Mouse (Mus musculus): ENCODE data around the gene Atp13a3. TPM values are rescaled to one million over a fixed set of nuclear protein-coding genes. Genes with fewer than 3 reads are reported as not detected.
A peak's percentile ranks its signal among the peaks of the same experiment; 100 is the strongest.

The Atp13a3 gene
- total RNA-seq, 2 experiments from 2014 or later = 66.2 to 67.3 TPM

DNA sequence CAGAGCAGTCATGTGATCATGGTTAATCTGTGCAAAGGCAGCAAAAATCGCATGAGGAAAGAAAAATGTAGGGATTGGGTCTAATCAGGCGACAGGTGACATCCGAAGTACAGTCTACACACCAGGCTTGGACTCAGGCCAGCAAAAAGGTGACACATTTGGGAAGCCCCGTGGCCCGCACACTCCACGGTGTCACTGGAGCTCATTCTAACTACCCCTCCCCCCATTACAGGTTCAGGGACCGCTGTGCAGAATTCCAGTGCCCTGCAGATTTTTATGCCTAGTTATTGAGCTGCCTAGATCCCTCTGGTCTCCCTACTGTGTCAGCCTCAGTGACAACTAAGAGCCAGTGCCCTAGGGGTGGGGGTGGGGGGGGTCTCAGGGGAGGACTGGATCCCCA, 108.3 kb downstream of the Atp13a3 start:
- DNase-seq (ENCODE audit: low spot score in 2 of 2) = no peak
- intact Hi-C loops (cut with DNase I) = no loop called here

DNA sequence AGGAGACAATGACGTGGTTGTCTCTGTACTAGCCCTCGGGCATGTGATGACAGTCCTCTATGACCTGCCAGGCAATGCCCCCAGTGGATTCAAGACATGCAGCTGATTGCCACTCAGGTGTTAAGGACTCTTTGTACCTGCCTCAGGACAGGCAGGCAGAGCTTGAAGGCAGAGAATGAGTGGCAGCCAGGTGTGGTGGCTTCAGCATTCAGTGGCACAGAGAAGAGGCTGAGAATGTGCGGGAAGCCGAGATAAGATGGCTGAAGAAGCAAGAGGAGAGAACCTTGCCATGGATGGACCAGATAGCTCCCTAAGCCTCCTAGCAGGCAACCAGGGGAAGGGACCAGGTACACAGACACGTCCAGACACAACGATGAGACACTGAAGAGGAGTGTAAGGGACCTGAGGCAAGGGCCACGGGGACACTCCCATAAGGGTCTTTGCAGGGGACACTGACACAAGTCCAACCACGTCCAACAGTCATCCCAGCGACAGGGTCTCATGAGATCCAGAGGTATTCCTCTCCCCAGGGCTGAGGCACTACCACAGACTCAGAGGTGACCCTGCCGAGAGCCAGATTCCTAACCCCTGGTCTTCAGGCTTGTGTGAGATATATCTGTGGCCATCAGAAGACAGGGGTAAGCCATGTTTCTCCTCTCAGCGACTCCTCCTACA, 109.0 kb downstream of the Atp13a3 start:
- intact Hi-C loops (cut with DNase I) = no loop called here

DNA sequence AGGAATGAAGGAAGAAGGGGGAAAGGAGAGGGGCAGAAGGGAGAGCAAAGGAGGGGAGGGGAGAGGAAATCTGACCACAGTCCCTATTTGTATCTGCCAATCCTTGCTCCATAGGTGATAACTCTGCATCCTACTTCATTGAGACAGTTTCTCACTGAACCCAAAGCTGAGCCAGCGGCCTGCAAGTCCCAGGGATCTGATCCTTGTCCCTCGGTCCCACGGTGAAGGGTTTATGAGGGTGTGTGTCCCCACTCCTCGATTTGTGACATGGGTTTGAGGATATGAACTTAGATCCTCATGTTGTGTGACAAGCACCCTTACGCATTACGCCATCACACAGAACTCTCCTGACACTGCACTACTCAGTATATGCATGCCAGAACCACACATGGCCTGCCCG, 110.7 kb downstream of the Atp13a3 start:
- no peak for DNase-seq (ENCODE audit: low spot score in 2 of 2)
- intact Hi-C loops (cut with DNase I) = no loop called here

More for the DNA sequence above, 109.0 kb downstream of the Atp13a3 start:
- DNase-seq (ENCODE audit: low spot score in 2 of 2) = no peak

DNA sequence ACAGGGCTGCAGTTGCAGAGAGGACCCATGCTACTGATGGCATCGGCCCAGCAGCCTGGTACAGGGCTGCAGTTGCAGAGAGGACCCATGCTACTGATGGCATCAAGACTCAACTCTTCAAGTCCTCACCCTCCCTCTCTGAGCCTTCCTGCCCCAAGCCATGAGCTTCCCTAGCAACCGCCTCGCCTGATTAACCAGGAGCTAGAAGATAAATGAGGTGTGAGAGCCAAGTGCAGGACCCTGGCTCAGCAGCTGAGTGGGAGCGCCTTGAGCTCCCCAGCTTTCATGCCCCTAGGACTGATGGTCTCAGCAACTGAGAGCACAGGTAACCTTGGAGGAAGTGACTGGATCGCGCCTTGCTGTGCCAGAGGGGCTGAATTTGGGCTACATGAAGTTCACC, 115.3 kb downstream of the Atp13a3 start:
- intact Hi-C loops (cut with DNase I) = no loop called here

DNA sequence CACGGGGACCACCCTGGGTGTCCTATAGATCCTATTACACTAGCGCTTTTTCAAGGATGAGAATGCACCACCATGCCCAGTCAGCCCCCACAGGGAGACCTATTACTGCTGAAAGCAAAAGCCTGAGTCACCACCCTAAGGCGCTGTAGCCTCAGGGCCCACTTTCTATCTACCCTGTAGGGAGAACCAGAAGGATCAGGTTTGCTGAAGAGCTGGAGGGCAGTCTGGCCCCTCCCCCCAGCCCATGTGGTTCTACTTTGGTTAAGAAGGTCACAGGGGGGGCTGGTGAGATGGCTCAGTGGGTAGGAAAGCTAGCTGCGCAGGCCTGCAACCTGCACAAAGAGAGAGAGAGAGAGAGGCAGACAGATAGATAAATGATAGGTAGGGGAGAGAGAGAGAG, 120.1 kb downstream of the Atp13a3 start:
- intact Hi-C loops (cut with DNase I) = no loop called here

More for the DNA sequence above, 115.3 kb downstream of the Atp13a3 start:
- no peak for DNase-seq (ENCODE audit: low spot score in 2 of 2)

DNA sequence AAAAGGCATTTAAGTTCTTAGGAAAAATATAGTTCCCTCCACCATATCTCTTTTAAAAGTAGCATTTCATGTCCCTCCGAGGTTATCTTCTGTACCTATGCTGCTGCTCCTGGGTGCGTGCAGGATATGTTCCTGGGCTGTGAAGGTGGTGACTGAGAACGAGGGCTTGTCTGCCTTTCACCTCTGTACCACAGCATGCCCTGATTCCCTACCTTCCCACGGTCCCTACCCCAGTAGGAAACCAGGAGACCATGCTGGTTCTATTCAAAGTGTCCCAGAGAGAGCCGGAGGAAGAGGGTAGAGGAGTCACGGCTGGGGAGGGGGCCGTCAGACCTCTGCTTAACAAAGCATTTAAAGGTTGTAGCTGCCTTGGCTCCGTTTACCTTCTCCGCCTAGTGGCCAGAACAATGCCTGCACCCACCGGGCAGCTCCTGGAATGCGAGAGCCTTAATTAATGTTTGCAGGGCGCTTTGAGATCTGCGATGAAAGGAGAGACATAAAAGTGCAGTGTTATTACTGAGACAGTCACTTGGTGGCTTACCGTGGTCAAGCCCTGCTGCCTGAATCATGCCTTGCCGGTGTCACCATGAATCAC, 121.9 kb downstream of the Atp13a3 start:
- DNase-seq (ENCODE audit: low spot score in 2 of 2) = peak in 1 of 2 experiments; percentile 21
- intact Hi-C loops (cut with DNase I) = no loop called here

More for the DNA sequence above, 120.1 kb downstream of the Atp13a3 start:
- no peak for DNase-seq (ENCODE audit: low spot score in 2 of 2)

DNA sequence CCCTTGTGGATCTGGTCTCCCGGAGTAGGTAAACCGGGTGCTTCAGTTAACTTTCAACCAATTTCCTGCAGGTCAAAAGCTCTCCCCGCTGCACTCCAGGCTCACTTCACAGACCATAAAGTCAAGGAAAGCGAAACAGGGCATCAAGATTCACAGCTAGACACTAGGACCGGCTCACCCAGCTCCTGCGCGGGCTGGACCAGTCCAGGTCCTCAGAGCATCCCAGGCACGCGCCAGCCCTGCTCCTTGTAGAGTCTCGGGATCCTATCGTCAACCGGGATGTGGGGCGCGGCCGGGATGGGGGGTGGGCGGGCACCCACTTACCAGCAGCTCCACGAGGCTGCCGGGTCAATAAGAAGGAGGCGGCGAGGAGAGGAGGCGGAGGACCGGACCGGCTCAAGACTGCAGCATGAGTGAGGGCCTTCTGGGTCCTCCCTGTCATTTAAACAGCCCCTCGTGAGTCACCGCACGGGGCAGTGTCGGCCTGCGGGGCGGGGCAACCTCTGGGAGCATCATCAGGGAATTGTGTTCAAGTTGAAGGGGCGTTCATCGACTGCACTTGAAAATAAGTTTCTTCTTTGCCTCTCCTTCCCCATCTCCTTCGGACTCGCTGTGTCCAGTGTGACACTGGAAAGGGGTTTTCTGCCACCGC, 122.8 kb downstream of the Atp13a3 start, which contains the start of gene Lrrc15:
TSS of gene Lrrc15 (minus strand) at position 413 of the 652 bp plus-strand sequence.
- DNase-seq (ENCODE audit: low spot score in 2 of 2) = no peak
- intact Hi-C loops (cut with DNase I) = no loop called here

DNA sequence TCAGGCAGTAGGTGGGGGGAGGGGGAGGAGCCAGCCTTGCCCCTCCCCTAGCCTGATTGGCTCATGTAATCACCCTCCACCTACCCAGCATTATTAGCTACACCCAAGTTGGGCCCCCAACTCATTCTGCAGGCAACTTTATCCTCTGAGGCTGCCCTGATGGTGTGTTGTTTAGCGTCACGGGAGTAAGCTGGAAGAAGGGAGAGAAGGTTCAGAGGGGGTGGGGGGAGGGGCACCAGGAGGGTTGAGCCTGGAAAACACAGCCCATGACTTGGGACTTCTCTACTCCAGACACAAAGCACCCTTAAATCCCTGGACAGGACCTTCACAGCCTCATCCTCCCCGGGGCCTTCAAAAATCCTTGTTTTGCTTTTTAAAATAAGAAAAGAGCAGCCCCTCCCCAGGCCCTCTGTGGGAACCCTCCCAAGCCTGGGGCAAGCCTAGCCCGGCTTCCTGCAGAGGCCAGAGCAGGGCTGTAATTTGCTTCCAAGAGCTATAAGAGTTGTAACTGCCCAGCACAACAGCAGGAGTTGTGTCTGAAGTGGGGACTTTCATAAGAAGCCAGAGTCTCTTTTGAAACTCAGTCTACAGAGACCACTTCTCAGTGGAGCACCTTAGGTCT, 125.0 kb downstream of the Atp13a3 start:
- DNase-seq (ENCODE audit: low spot score in 2 of 2) = no peak
- intact Hi-C loops (cut with DNase I) = no loop called here

DNA sequence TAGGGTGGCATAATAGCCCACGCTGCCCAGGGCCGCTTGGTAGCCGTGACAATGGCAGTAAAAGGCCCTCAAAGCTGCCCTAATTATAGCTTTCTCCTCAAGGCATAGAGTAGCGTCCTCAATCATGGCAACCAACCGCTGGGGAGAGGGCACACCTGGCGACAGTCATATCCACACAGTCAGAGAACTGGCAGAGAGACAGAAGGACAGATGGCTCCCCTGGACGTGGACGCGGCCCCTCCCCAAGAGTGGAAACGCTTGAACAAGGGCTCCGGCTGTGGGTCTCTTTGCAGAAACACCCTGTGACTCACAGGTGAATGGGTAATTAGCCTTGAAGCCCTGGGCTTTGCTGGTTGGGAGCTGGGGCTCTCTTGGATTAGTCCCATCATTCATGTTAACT, 127.4 kb downstream of the Atp13a3 start:
- intact Hi-C loops (cut with DNase I) = no loop called here

DNA sequence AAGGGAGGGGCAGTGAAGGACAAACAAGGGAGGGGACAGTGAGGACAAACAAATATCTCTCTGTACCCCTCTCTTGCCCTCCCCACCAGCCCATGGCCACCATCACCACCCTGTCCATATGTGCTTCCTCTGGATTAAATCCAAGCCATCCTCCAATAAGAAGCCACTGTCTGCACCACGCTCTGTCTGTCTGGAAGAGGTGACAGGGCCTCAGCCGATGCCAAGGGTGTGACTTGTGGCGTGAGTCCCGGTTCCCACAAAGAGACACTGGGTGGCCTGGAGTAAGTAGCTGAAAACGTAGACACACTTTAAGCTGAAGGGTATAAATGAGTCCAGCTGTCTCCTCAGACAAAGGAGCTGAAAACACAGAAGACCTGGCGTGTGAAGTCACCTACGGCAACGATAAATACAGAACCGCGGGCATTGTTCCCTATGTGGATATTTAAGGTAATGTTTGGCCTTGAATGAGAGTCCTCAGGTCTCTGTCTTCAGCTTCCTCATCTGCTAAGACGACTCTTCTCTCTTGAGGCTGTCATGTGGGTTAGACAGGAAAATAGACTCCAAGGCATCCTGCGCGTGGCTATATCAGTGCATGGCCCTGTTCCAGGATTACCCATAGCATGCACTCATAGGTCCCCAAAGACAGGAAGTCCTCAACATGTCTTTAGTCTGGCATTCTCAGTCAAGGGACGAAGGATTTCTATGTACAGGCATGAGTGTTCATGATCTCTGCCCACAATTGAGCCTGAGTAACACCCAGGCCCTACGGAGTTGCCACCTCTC, 130.0 kb downstream of the Atp13a3 start:
- peak in 1 of 2 experiments; percentile 52 for DNase-seq (ENCODE audit: low spot score in 2 of 2)
- intact Hi-C loops (cut with DNase I) = no loop called here

More for the DNA sequence above, 127.4 kb downstream of the Atp13a3 start:
- no peak for DNase-seq (ENCODE audit: low spot score in 2 of 2)

DNA sequence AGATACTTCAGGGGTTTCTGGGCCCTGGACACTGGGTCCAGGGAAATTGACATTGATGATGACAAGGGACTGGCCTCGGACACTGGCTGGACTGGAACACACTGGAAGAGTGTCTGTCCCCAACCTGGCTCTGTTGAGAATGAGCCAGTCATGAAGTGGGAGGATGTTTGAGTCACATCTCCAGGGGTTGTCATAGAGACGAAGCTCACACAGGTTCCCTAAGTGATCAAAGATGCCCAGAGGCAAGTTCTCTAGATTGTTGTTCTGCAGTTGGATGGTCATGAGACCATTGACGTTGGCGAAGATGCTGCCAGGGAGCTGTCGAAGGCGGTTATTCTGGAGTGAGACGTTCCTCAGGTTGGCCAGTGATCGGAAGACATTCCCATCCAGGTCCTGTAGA, 132.7 kb downstream of the Atp13a3 start:
- intact Hi-C loops (cut with DNase I) = no loop called here
- DNase-seq (ENCODE audit: low spot score in 2 of 2) = peak in 1 of 2 experiments; percentile 40

DNA sequence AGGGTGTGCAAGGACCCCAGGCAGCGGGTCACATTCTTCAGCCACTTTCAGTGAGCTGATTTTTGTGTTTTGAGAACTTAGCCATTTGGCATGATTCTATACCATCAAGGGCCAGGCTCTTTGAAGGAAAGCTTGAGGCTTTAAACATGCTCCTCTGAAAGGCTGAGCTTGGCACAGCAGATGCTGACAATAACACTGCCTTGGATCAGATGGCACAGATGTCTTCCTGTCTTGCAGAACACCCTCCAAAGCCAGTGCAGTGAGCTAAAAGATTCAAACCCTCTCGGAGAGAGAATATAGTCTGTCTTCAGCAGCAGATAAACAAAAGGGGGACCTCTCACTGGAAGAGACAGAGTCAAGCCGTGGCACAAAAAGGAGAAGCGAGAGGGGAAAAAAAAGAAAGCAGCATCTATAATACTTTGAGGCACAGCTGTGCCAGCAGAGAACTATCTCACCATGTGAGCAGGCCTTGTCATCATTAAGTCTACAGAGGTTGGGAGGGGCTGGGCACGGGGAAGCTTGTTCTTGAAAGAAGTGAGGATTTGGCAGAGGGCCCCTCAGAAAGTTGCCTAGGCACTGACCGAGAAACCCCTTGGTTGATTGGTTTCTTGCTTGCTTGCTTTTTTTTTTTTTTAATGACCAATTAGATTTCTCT, 133.7 kb downstream of the Atp13a3 start:
- intact Hi-C loops (cut with DNase I) = no loop called here
- DNase-seq (ENCODE audit: low spot score in 2 of 2) = peak in 1 of 2 experiments; percentile 59

DNA sequence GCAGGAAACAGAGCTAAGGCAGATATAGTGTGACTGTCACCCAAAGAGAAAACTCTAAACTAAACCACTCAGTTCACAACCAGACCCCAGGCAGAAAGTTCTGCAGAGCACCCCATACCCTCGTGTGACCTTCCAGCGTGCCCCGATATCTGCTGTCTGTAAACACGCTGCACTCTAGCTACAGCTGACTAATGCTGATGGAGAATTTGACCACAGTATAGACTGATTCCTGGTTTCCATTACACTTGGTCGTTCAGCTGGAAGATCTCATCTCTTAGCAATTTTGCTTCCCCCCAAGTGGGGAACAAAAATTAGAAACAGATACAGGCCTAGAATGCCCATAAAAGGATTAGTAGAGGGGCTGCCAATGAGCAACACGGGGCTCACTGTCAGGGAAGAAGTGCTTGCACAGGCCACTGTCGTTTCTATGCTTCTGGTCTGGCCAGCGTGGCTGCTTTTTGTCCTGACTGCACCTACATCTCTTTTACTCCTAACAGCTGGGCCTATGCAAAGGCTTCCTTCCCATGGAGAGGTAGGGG, 134.5 kb downstream of the Atp13a3 start:
- intact Hi-C loops (cut with DNase I) = no loop called here
- DNase-seq (ENCODE audit: low spot score in 2 of 2) = no peak

DNA sequence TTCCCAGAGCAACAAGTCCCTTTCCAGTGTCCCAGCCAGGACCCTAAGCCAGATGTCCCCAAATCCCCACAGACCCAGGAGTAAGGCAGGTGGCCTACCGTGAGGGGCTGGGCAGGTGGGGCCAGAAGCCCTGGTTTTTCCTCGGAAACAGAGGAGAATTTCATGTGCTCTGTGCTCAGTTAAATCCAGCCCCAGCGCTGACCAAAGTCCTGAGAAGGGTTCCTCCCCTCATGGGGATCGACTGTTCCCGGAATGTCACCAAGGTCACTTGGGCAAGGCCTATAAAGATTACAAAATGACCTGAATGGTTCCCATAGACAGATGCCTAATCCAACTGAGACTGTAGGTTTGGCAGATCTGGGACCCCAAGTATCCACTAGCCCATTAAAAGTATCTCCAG, 138.4 kb downstream of the Atp13a3 start, which contains the start of gene Cpn2:
TSS of gene Cpn2 (minus strand) at position 141 of the 400 bp plus-strand sequence.
- intact Hi-C loops (cut with DNase I) = no loop called here
- no peak for DNase-seq (ENCODE audit: low spot score in 2 of 2)

DNA sequence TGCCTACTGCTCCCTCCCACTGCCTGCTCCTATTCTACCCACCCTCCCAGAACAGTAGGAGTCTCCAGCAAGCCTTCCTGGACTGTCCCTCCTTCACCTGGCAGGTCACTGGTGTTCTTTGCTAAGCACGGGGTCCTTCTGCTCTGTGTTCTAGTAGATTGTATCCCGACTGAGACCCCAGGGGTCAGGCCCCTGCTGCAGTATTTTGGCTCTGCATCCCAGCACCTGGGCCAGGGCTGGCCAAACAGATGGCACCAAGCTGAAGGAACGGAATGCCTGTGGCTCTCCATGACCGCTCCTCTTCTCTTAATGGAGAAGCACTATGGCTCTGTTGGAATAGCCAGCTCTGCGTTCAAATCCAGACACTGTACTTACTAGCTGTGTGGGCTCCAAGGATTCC, 139.2 kb downstream of the Atp13a3 start:
- intact Hi-C loops (cut with DNase I) = no loop called here
- DNase-seq (ENCODE audit: low spot score in 2 of 2) = no peak

DNA sequence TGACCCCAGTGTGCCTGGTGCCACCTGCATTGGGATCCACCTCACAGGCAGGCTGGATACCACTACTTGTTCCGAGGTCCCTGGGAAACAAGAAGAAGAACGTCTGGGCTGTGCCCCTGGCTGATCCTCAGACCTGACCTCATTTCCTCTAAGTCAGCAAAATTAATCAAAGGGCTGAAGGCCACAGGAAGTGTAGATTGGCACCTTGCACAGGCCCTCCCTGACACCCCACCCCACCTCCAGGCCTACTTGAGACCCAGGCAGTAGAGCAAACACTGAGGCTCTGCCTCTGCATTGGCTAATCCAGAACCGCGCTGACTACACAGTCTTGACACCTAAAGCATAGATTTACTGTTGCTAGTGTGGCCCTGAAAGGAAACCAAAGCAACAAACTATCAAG, 140.2 kb downstream of the Atp13a3 start:
- no peak for DNase-seq (ENCODE audit: low spot score in 2 of 2)
- intact Hi-C loops (cut with DNase I) = no loop called here

DNA sequence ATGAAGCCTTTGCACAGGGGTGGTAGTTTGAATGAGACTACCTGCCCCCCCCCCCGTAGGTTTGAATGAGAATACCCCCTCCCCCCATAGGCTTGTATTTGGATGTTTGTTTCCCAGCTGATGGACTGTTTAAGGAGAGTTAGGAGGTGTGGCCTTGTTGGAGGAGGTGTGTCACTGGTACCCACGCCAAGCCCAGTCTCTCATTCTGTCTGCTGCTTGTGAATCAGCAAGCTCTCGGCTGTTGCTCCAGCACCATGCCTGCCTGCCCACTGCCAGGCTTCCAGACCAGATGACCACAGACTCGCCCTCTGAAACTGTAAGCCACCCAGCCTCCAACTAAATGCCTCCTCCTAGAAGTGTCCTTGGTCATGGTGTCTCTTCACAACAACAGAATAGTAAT, 142.6 kb downstream of the Atp13a3 start:
- no peak for DNase-seq (ENCODE audit: low spot score in 2 of 2)
- intact Hi-C loops (cut with DNase I) = no loop called here

DNA sequence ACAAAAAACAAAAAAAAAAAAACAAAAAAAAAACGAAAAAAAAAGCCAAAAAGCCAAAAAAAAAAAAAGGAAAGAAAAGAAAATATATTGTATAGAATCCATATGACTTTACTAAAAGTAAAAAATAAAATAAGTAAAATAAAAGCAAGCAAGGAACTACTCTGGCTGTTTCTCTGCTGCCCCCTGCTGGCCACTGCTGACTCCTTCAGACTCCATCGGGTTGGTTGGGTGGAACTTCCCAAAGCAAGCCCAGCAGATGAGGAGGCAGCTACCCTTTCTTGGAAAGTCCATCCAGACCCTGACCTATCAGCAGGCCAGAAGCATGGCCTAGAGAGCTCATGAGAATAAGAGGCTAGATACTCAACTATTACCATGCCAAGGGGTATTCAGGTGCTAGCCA, 143.1 kb downstream of the Atp13a3 start:
- intact Hi-C loops (cut with DNase I) = no loop called here
- DNase-seq (ENCODE audit: low spot score in 2 of 2) = peak; percentile 41 to 79

Data from left cerebral cortex, postnatal 14 days (tissue).